Mouse (Mus musculus): ENCODE results near the gene Glis1. TPM values are rescaled to one million over a fixed set of nuclear protein-coding genes. Genes with fewer than 3 reads are reported as not detected.

The Glis1 gene
- polyA plus RNA-seq, 1 experiment from 2014 or later: 0.18 TPM

DNA sequence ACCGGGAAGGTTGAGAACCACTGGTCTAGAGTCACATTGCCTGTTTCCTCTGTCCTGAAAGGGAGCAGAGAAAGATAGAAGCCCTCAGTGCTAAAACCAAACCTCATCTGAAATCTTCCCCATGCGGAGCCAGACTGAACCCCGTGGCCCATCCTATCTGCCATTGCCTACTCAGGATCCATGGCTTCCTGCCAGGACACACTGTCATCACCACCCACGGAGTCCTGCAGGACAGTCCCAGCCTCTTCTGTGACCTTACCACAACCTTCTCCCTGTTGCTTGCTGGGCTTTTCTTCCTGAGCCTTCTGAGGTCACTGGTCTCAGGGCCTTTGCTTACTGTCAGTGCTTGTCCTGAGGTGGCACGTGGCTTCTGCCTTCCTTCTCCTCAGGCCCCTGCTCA, 118.3 kb downstream of the Glis1 start:
- no peak for ATAC-seq

DNA sequence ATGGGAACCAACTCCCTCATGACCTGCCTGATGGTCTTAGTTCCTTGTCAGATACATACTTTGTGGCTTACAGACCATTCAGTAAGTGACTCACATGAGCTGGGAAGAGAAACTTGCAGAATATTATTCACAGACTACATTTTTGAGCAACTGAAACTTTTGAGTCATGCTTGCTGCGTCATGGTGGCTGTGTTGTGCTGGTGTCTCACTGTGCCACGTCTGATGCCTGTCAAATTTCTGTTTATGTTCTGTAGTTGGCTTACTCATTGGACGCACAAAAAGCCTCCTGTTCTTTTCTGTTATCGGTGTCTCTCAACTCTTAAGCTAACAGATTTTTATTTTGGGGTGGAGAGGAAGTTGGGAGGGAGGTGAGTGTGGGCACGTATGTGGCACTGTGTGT, 119.4 kb downstream of the Glis1 start:
- DNase-seq (no peak), ATAC-seq (no peak)
- Histone ChIP-seq H3K4me1 (ENCODE audit: insufficient read depth) (peaks cover 6% of the 10 kb centered on the region; the same call in 1 of the 2 replicates), H3K27me3 (ENCODE audit: insufficient read depth, low read length) (no peaks in the 10 kb centered on the region), H3K27ac (ENCODE audit: low read depth) (no peak overlapping the region), H3K9me3 (ENCODE audit: low read length) (0 out of 2 replicates have a peak, but pooled peaks cover 3% of the 10 kb centered on the region), H3K9ac (replicated peaks) (no peak overlapping the region), H3K36me3 (replicated peaks; ENCODE audit: insufficient read depth, low read length) (no peaks in the 10 kb centered on the region), H3K4me3 (ENCODE audit: low read depth, low read length) (no peak overlapping the region), H3K4me2 (ENCODE audit: low read depth, low read length) (no peak overlapping the region)
- WGBS (ENCODE audit: insufficient replicate concordance): 51% methylated on average over 5 of the region's 5 CpGs
- TF ChIP-seq CTCF (IDR thresholded peaks at IDR 0.05; ENCODE audit: low read depth) (no peak), EP300 (IDR thresholded peaks at IDR 0.05; ENCODE audit: low read depth) (no peak)

More for the DNA sequence above, 118.3 kb downstream of the Glis1 start:
- Histone ChIP-seq H3K4me2 (ENCODE audit: low read depth, low read length) (no peak overlapping the region), H3K9me3 (ENCODE audit: low read length) (0 out of 2 replicates have a peak, but pooled peaks cover 3% of the 10 kb centered on the region), H3K4me1 (ENCODE audit: insufficient read depth) (peaks cover 6% of the 10 kb centered on the region; the same call in 1 of the 2 replicates), H3K27ac (ENCODE audit: low read depth) (no peak overlapping the region), H3K36me3 (replicated peaks; ENCODE audit: insufficient read depth, low read length) (no peaks in the 10 kb centered on the region), H3K9ac (replicated peaks) (no peak overlapping the region), H3K4me3 (ENCODE audit: low read depth, low read length) (no peak overlapping the region), H3K27me3 (ENCODE audit: insufficient read depth, low read length) (no peaks in the 10 kb centered on the region)
- TF ChIP-seq EP300 (IDR thresholded peaks at IDR 0.05; ENCODE audit: low read depth): no peak
- no peak for TF ChIP-seq CTCF (IDR thresholded peaks at IDR 0.05; ENCODE audit: low read depth)
- WGBS (ENCODE audit: insufficient replicate concordance): 61% methylated on average over 5 of the region's 5 CpGs
- peak; percentile 43 for DNase-seq

DNA sequence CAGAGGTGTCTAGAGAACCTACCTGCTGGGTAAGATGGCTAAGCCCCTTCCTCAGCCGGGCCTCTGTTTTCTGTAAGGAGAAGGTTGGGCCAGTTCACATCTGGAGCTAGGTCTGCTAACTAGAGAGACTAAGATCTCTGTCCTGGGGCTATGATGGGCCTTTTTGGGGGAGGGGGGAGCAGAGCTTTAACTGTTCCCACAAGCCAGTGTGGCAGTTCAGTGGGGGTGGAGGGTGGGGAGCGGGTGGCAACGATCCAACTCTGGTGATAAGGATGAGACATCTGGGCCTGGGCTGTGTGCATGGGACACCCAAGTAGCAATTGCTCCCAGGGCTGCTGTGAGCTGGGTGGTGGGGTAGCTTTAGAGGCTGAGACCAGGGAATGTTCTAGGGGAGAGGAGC, 124.4 kb downstream of the Glis1 start:
- H3K36me3 ChIP-seq (replicated peaks; ENCODE audit: insufficient read depth, low read length): no peaks in the 10 kb centered on the region
- H3K27me3 ChIP-seq (ENCODE audit: insufficient read depth, low read length): no peaks in the 10 kb centered on the region
- H3K4me3 ChIP-seq (ENCODE audit: low read depth, low read length): no peak overlapping the region
- no peak overlapping the region for H3K9ac ChIP-seq (replicated peaks)
- H3K27ac ChIP-seq (ENCODE audit: low read depth): no peak overlapping the region
- H3K4me2 ChIP-seq (ENCODE audit: low read depth, low read length): no peak overlapping the region
- DNase-seq (no peak), ATAC-seq (no peak)
- 51% methylated on average over 3 of the region's 3 CpGs for WGBS (ENCODE audit: insufficient replicate concordance)
- no peaks in the 10 kb centered on the region for H3K4me1 ChIP-seq (ENCODE audit: insufficient read depth)
- H3K9me3 ChIP-seq (ENCODE audit: low read length): 0 out of 2 replicates have a peak, but pooled peaks cover 3% of the 10 kb centered on the region
- TF ChIP-seq CTCF (IDR thresholded peaks at IDR 0.05; ENCODE audit: low read depth) (no peak), EP300 (IDR thresholded peaks at IDR 0.05; ENCODE audit: low read depth) (no peak)

DNA sequence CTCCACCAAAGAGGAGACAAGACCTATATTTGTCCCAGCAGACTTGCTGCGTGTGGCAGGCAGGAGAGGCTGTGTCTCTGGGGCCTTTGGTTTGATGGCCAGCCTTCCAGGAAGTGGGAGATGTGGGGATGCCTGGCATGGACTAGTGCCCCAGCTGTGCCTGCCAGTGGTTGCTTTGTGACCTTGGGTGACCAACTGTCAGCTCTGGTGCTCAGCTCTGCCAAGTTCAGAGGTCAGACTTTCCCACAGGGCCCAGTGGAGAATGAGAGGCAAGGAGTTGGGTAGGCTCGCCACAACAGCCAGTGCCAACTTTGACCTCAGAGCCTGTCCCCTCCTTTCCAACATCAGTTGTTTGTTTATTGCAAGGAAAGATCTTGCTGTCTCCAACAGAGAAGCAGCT, 126.7 kb downstream of the Glis1 start:
- H3K4me3 ChIP-seq (ENCODE audit: low read depth, low read length): no peak overlapping the region
- H3K4me1 ChIP-seq (ENCODE audit: insufficient read depth): no peaks in the 10 kb centered on the region
- no peak overlapping the region for H3K4me2 ChIP-seq (ENCODE audit: low read depth, low read length)
- H3K9me3 ChIP-seq (ENCODE audit: low read length): no peaks in the 10 kb centered on the region
- no peak for DNase-seq
- H3K27ac ChIP-seq (ENCODE audit: low read depth): no peak overlapping the region
- no peaks in the 10 kb centered on the region for H3K27me3 ChIP-seq (ENCODE audit: insufficient read depth, low read length)
- H3K9ac ChIP-seq (replicated peaks): no peak overlapping the region
- ATAC-seq: no peak
- TF ChIP-seq CTCF (IDR thresholded peaks at IDR 0.05; ENCODE audit: low read depth): no peak
- TF ChIP-seq EP300 (IDR thresholded peaks at IDR 0.05; ENCODE audit: low read depth): no peak
- WGBS (ENCODE audit: insufficient replicate concordance): 84% methylated on average over 2 of the region's 2 CpGs
- no peaks in the 10 kb centered on the region for H3K36me3 ChIP-seq (replicated peaks; ENCODE audit: insufficient read depth, low read length)

DNA sequence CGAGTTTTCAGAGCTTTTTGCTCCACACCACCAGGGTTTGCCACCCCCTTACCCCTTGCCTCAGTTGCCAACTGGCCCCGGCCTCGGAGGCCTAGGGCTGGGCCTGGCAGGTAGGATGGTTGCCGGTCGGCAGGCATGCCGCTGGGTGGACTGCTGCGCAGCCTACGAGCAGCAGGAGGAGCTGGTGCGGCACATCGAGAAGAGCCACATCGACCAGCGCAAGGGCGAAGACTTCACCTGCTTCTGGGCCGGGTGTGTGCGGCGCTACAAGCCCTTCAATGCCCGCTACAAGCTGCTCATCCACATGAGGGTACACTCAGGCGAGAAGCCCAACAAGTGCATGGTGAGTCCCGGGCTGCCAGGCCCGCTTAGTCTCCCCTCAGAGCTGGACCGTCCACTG, 133.8 kb downstream of the Glis1 start:
- Histone ChIP-seq H3K27ac (ENCODE audit: low read depth) (no peak overlapping the region), H3K9me3 (ENCODE audit: low read length) (no peaks in the 10 kb centered on the region)

DNA sequence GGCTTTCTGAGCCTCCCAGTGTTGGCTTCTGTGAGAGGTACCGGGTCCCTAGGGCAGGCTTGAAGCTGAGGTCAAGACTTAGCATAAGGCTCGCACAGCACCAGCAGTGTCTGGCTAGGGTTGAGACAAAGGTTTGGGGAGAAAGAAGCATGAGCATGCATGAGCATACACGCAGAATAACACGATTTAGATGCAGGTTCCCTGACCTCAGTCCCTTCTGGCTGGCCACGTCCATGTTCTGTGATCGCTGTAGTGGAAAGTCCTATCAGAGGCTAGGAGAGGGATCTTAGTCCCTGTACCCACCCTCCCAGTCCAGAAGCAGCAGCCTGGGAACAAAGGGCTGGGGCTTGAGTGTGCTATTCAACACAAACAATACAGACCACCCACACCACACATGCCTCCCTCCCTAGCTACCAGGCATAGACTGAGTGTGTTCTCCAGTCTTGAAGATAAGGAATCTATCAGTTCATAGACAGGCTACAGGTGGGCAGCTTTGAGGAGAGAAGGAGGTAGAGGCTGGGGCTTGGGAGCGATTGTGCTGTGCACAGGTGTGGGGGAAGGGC, 134.6 kb downstream of the Glis1 start:
- no peaks in the 10 kb centered on the region for H3K9me3 ChIP-seq (ENCODE audit: low read length)
- H3K27me3 ChIP-seq (ENCODE audit: insufficient read depth, low read length): no peaks in the 10 kb centered on the region
- H3K4me1 ChIP-seq (ENCODE audit: insufficient read depth): no peaks in the 10 kb centered on the region
- no peak overlapping the region for H3K4me3 ChIP-seq (ENCODE audit: low read depth, low read length)
- WGBS (ENCODE audit: insufficient replicate concordance): 79% methylated on average over 7 of the region's 7 CpGs
- ATAC-seq (no peak), DNase-seq (no peak)
- H3K9ac ChIP-seq (replicated peaks): no peak overlapping the region
- H3K27ac ChIP-seq (ENCODE audit: low read depth): no peak overlapping the region
- no peak overlapping the region for H3K4me2 ChIP-seq (ENCODE audit: low read depth, low read length)
- no peaks in the 10 kb centered on the region for H3K36me3 ChIP-seq (replicated peaks; ENCODE audit: insufficient read depth, low read length)
- TF ChIP-seq EP300 (IDR thresholded peaks at IDR 0.05; ENCODE audit: low read depth): no peak
- no peak for TF ChIP-seq CTCF (IDR thresholded peaks at IDR 0.05; ENCODE audit: low read depth)

More for the DNA sequence above, 133.8 kb downstream of the Glis1 start:
- no peak overlapping the region for H3K4me3 ChIP-seq (ENCODE audit: low read depth, low read length)
- TF ChIP-seq CTCF (IDR thresholded peaks at IDR 0.05; ENCODE audit: low read depth) (no peak), EP300 (IDR thresholded peaks at IDR 0.05; ENCODE audit: low read depth) (no peak)
- no peak overlapping the region for H3K4me2 ChIP-seq (ENCODE audit: low read depth, low read length)
- ATAC-seq: no peak
- no peaks in the 10 kb centered on the region for H3K27me3 ChIP-seq (ENCODE audit: insufficient read depth, low read length)
- no peaks in the 10 kb centered on the region for H3K36me3 ChIP-seq (replicated peaks; ENCODE audit: insufficient read depth, low read length)
- DNase-seq: no peak
- 70% methylated on average over 21 of the region's 21 CpGs for WGBS (ENCODE audit: insufficient replicate concordance)
- H3K4me1 ChIP-seq (ENCODE audit: insufficient read depth): no peaks in the 10 kb centered on the region
- no peak overlapping the region for H3K9ac ChIP-seq (replicated peaks)
